Mouse (Mus musculus): Measurements from ENCODE around the gene Ulk4. TPM values are rescaled to one million over a fixed set of nuclear protein-coding genes. Genes with fewer than 3 reads are reported as not detected.

Gene Ulk4
- polyA plus RNA-seq, 1 experiment from 2014 or later, result 97.4 TPM

- peaks cover 9% of the 10 kb centered on the region for H3K9me3 ChIP-seq (replicated peaks)
- H3K4me2 ChIP-seq, result no peak overlapping the region
- H3K27me3 ChIP-seq (replicated peaks), result no peaks in the 10 kb centered on the region
- no peaks in the 10 kb centered on the region for H3K4me1 ChIP-seq (replicated peaks)
- H3K27ac ChIP-seq (ENCODE audit: poor library complexity, severe bottlenecking), result no peak overlapping the region
- no peak overlapping the region for H3K4me3 ChIP-seq
- ATAC-seq (ENCODE audit: insufficient number of reproducible peaks, low FRiP score), result no peak
- H3K9ac ChIP-seq, result no peak overlapping the region
- 88% methylated on average over 7 of the region's 7 CpGs for WGBS
- no peaks in the 10 kb centered on the region for H3K36me3 ChIP-seq
Measured at GRCm38 (mm10) chr9:121176350-121176749, 100.6 kb downstream of the Ulk4 start.

DNA sequence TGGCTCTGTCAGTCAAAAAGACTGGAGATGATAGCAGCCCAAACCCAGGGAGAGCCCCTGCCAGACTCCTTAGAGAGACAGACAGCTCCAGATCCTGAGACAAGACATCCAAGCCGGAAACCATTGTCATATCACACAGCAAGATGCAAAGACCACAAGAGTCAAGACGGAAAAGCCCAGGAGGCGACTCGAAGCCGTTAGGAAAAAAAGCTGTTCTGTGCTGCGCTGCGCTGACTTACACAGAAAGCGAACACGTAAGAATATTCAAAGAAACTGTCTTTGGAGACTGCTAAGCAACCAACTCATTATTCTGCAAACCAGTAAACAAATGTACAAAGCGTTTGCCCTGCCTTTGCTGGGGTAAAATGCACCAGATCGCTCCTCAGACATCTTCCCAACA is 101.8 kb downstream of the Ulk4 start:
- no peak overlapping the region for H3K4me3 ChIP-seq
- H3K36me3 ChIP-seq, result no peaks in the 10 kb centered on the region
- ATAC-seq (ENCODE audit: insufficient number of reproducible peaks, low FRiP score), result no peak
- no peak overlapping the region for H3K4me2 ChIP-seq
- peaks cover 12% of the 10 kb centered on the region for H3K9me3 ChIP-seq (replicated peaks)
- 88% methylated on average over 11 of the region's 11 CpGs for WGBS
- H3K27me3 ChIP-seq (replicated peaks), result no peaks in the 10 kb centered on the region
- H3K4me1 ChIP-seq (replicated peaks), result no peaks in the 10 kb centered on the region
- no peak overlapping the region for H3K27ac ChIP-seq (ENCODE audit: poor library complexity, severe bottlenecking)
- H3K9ac ChIP-seq, result no peak overlapping the region

GRCm38 (mm10) chr9:121172123-121172522 is 104.9 kb downstream of the Ulk4 start:
- H3K27me3 ChIP-seq (replicated peaks), result no peaks in the 10 kb centered on the region
- H3K9ac ChIP-seq, result no peak overlapping the region
- no peak overlapping the region for H3K4me2 ChIP-seq
- ATAC-seq (ENCODE audit: insufficient number of reproducible peaks, low FRiP score), result no peak
- H3K4me3 ChIP-seq, result no peak overlapping the region
- no peaks in the 10 kb centered on the region for H3K4me1 ChIP-seq (replicated peaks)
- no peaks in the 10 kb centered on the region for H3K36me3 ChIP-seq
- 0 out of 2 replicates have a peak, but pooled peaks cover 3% of the 10 kb centered on the region for H3K9me3 ChIP-seq (replicated peaks)
- no peak overlapping the region for H3K27ac ChIP-seq (ENCODE audit: poor library complexity, severe bottlenecking)
- 82% methylated on average over 6 of the region's 6 CpGs for WGBS

DNA sequence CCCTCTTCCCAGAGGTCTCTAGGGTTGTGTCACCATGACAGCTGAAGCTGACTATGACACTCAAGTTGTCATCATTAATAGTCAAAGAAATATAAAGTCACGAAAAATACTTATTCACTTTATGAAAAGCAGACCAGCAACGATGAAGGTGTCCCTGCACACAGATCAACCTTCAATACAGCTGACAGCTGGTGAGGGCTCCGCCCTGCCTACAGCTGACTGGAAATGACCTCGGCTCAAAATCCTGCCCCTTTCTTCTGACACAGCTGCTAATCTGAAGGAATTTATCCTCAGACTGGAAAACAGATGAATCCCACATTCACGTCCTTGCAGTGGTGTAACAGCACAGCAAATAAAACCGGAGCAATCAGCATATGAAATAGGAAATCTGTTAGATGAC is 105.4 kb downstream of the Ulk4 start:
- WGBS, result 73% methylated on average over 6 of the region's 6 CpGs
- Histone ChIP-seq H3K4me3 (no peak overlapping the region), H3K9ac (no peak overlapping the region), H3K4me1 (replicated peaks) (no peaks in the 10 kb centered on the region), H3K4me2 (no peak overlapping the region), H3K27ac (ENCODE audit: poor library complexity, severe bottlenecking) (no peak overlapping the region), H3K36me3 (no peaks in the 10 kb centered on the region), H3K27me3 (replicated peaks) (no peaks in the 10 kb centered on the region), H3K9me3 (replicated peaks) (0 out of 2 replicates have a peak, but pooled peaks cover 3% of the 10 kb centered on the region)
- no peak for ATAC-seq (ENCODE audit: insufficient number of reproducible peaks, low FRiP score)

DNA sequence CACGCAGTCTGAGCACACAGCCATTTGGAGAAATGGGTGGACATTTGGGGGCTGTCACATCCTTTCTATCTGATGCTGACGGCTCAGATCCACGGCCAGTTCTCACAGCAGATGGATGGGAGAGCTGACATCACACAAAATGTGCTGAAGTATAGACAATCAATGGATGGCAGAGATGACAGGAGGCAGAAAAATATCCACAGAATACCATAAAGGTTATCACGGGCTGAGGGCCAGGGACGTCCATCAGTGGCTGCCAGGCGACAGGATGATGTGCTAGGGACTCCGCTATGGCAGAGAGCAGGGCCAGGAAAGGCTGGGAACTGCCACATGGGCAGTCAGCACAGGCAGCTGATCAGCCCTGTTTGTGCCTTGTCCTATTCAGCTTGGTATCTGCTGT is 112.4 kb downstream of the Ulk4 start:
- Histone ChIP-seq H3K9me3 (replicated peaks) (no peaks in the 10 kb centered on the region), H3K36me3 (no peaks in the 10 kb centered on the region), H3K4me3 (no peak overlapping the region), H3K4me1 (replicated peaks) (no peaks in the 10 kb centered on the region), H3K27ac (ENCODE audit: poor library complexity, severe bottlenecking) (no peak overlapping the region), H3K9ac (no peak overlapping the region), H3K4me2 (no peak overlapping the region), H3K27me3 (replicated peaks) (no peaks in the 10 kb centered on the region)
- no peak for ATAC-seq (ENCODE audit: insufficient number of reproducible peaks, low FRiP score)
- WGBS, result 76% methylated on average over 7 of the region's 7 CpGs

DNA sequence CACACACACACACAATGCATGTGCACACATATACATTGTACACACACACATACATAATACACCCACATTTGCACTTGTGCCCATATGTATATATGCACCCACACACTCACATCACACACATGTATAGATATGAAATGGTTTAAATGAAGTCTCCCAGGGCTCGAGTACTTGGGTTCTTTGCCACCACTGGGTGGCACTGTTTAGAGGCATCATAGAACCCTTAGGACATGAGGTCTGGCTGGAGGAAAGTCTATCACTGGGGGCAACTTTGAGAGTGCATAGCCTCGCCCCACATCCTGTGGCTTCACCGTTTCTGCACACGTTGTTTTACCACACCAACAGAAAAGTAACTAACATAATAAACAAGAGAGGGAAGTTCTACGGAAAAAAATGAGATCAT is 114.2 kb downstream of the Ulk4 start:
- no peaks in the 10 kb centered on the region for H3K36me3 ChIP-seq
- no peaks in the 10 kb centered on the region for H3K9me3 ChIP-seq (replicated peaks)
- 50% methylated on average over 5 of the region's 5 CpGs for WGBS
- H3K4me2 ChIP-seq, result no peak overlapping the region
- H3K9ac ChIP-seq, result no peak overlapping the region
- no peaks in the 10 kb centered on the region for H3K27me3 ChIP-seq (replicated peaks)
- peaks cover 5% of the 10 kb centered on the region; the same call in 1 of the 2 replicates for H3K4me1 ChIP-seq (replicated peaks)
- H3K27ac ChIP-seq (ENCODE audit: poor library complexity, severe bottlenecking), result no peak overlapping the region
- no peak overlapping the region for H3K4me3 ChIP-seq
- ATAC-seq (ENCODE audit: insufficient number of reproducible peaks, low FRiP score), result no peak

DNA sequence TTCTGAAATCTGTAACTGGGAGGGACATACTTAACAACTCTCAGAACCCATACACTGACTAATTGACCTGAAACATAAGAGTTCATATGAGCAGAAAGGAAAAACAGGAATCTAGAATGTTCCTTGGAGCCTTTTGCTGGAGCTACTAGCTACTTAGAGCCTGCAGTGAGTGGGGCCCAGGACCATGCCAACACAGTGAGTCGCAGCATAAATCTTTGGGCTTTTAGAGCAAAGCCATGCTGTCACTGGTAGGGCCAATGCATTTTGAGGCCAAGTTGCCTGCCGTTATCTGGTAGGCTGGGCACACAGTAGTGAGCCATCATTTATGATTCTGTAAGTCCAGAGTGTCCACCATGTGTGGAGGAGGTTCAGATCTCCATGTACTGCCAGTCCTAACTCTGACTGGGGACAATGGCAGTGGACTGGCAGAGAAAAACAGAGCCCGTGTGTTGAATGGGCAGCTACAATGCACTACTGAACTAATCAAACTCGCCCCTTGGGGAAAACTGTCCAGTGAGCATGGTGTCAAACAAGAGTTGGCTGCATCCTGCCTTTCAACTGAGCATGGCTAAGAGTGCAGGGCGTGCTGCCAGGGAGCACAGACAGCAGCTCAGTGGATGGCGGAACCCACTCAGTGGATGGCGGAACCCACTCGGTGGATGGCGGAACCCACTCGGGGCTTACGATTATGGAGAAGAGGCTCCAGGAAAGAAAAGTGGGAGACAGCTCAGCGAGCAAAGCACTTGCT is 115.0 kb downstream of the Ulk4 start:
- Histone ChIP-seq H3K36me3 (no peaks in the 10 kb centered on the region), H3K4me3 (no peak overlapping the region), H3K4me2 (no peak overlapping the region), H3K4me1 (replicated peaks) (peaks cover 5% of the 10 kb centered on the region; the same call in 1 of the 2 replicates), H3K27me3 (replicated peaks) (no peaks in the 10 kb centered on the region), H3K9me3 (replicated peaks) (no peaks in the 10 kb centered on the region), H3K9ac (no peak overlapping the region), H3K27ac (ENCODE audit: poor library complexity, severe bottlenecking) (no peak overlapping the region)
- 79% methylated on average over 12 of the region's 12 CpGs for WGBS
- ATAC-seq (ENCODE audit: insufficient number of reproducible peaks, low FRiP score), result no peak

DNA sequence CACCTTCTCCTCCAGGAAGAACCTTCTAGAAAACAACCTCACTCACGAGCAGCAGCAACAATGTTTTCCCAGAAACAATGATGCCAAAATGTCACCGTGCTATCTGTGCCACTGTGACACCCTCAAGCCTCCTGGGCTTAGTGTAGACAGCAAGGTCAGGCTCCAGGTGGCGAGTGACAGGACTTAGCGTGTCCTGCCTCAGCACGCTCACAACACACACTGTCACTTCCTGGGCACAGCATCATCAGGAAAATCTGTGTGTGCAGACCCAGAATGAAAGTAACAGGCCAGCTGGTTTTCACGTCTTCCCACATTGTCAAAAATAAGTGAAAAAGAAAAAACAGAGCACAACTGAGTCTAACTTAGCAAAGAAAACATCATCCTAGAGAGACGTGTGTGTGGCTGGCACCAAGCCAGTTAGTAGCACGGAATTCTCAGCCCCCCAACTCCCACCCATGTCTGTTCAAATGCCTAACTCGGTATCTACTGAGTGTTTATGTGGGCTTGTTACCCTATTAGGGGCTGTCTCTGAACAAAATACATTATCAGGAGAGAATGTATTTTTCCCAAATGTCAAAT is 120.7 kb downstream of the Ulk4 start:
- Histone ChIP-seq H3K27ac (ENCODE audit: poor library complexity, severe bottlenecking) (no peak overlapping the region), H3K4me2 (no peak overlapping the region), H3K9ac (no peak overlapping the region), H3K4me3 (no peak overlapping the region), H3K4me1 (replicated peaks) (peaks cover 13% of the 10 kb centered on the region; the same call in 1 of the 2 replicates), H3K36me3 (no peaks in the 10 kb centered on the region), H3K9me3 (replicated peaks) (no peaks in the 10 kb centered on the region), H3K27me3 (replicated peaks) (no peaks in the 10 kb centered on the region)
- WGBS, result 38% methylated on average over 9 of the region's 9 CpGs
- ATAC-seq (ENCODE audit: insufficient number of reproducible peaks, low FRiP score), result no peak

GRCm38 (mm10) chr9:121153276-121153675 is 123.7 kb downstream of the Ulk4 start:
- H3K36me3 ChIP-seq, result no peaks in the 10 kb centered on the region
- H3K27ac ChIP-seq (ENCODE audit: poor library complexity, severe bottlenecking), result no peak overlapping the region
- H3K9me3 ChIP-seq (replicated peaks), result no peaks in the 10 kb centered on the region
- WGBS, result 85% methylated on average over 5 of the region's 5 CpGs
- no peak overlapping the region for H3K9ac ChIP-seq
- no peak overlapping the region for H3K4me2 ChIP-seq
- H3K4me3 ChIP-seq, result no peak overlapping the region
- no peaks in the 10 kb centered on the region for H3K27me3 ChIP-seq (replicated peaks)
- peaks cover 28% of the 10 kb centered on the region for H3K4me1 ChIP-seq (replicated peaks)
- no peak for ATAC-seq (ENCODE audit: insufficient number of reproducible peaks, low FRiP score)

DNA sequence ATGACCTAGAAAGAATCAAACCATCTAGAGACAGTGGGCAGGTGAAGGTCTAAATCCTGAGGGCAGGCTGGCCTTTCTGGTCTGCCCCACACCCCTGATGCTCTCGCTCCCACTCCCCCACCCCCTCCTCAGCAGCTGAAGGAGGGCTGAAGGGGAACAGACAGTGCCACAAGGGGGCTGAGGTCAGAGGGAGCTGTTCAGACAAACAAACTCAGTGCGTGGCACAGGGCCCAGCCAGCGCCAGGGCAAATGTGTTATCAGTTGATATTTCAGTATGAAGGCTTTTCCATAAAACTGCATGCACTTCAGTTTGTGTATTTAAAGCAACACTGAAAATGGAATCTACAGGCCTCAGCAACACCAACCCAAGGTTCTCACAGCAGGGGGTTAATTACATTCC is 128.4 kb downstream of the Ulk4 start:
- H3K27ac ChIP-seq (ENCODE audit: poor library complexity, severe bottlenecking), result no peak overlapping the region
- no peaks in the 10 kb centered on the region for H3K36me3 ChIP-seq
- H3K4me1 ChIP-seq (replicated peaks), result peaks cover 22% of the 10 kb centered on the region
- H3K4me3 ChIP-seq, result no peak overlapping the region
- H3K4me2 ChIP-seq, result no peak overlapping the region
- H3K9ac ChIP-seq, result peak overlapping the region; percentile 32; the same call in 1 of the 2 replicates
- H3K27me3 ChIP-seq (replicated peaks), result no peaks in the 10 kb centered on the region
- peaks cover 7% of the 10 kb centered on the region; the same call in 1 of the 2 replicates for H3K9me3 ChIP-seq (replicated peaks)
- no peak for ATAC-seq (ENCODE audit: insufficient number of reproducible peaks, low FRiP score)
- 13% methylated on average over 3 of the region's 3 CpGs for whole genome bisulfite sequencing

DNA sequence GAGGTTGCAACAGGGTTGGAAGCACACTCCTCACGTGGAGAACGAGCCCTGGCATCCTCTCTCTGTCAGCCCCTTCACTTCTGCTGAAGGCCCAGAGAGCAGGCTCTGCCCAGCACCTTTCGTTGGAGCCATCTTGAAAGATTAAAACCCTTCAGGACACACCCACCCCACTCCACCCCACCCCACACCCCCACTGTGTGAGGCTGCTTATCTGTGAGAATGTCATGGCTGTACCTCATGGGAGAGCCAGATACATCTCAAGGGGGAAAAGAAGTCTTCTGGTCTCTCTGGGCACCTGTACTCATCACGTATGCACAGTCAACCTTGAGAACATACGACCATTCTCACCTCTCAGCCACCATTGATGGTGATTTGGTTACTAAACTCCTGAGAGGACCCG is 133.8 kb downstream of the Ulk4 start:
- H3K4me1 ChIP-seq (replicated peaks), result 0 out of 2 replicates have a peak, but pooled peaks cover under 1% of the 10 kb centered on the region
- no peak overlapping the region for H3K9ac ChIP-seq
- H3K36me3 ChIP-seq, result no peaks in the 10 kb centered on the region
- WGBS, result 76% methylated on average over 6 of the region's 6 CpGs
- H3K27ac ChIP-seq (ENCODE audit: poor library complexity, severe bottlenecking), result no peak overlapping the region
- H3K27me3 ChIP-seq (replicated peaks), result no peaks in the 10 kb centered on the region
- no peak overlapping the region for H3K4me2 ChIP-seq
- no peak overlapping the region for H3K4me3 ChIP-seq
- H3K9me3 ChIP-seq (replicated peaks), result peaks cover 7% of the 10 kb centered on the region; the same call in 1 of the 2 replicates
- ATAC-seq (ENCODE audit: insufficient number of reproducible peaks, low FRiP score), result no peak
